In genomic region chr9:111478853-111479490, GRCm38 (mm10) we compare ENCODE assay signal across 8 mouse cellular contexts. TPM values are rescaled to one million over a fixed set of nuclear protein-coding genes. Genes with fewer than 3 reads are reported as not detected.
A peak's percentile ranks its signal among the peaks of the same experiment; 100 is the strongest.
DNase-seq lines count a peak whose midpoint lies in the region; ATAC-seq and TF ChIP-seq lines count a peak whose summit lies in the region.

No protein-coding gene starts in this region.

- H3K27me3 ChIP-seq in forebrain, embryonic 14.5 days (replicated peaks; ENCODE audit: control insufficient read depth, insufficient read depth, low read length) = no peaks in the 10 kb centered on the region
- 0 out of 2 replicates have a peak, but pooled peaks cover 4% of the 10 kb centered on the region for H3K27me3 ChIP-seq in forebrain, embryonic 12.5 days
- H3K27me3 ChIP-seq in liver, postnatal 0 days (ENCODE audit: insufficient read depth, low read length) = no peaks in the 10 kb centered on the region
- no peaks in the 10 kb centered on the region for H3K27me3 ChIP-seq in liver, embryonic 11.5 days (replicated peaks; ENCODE audit: control insufficient read depth, insufficient read depth, low read length)
- H3K27me3 ChIP-seq in embryonic facial prominence, embryonic 14.5 days (replicated peaks; ENCODE audit: control insufficient read depth, insufficient read depth, low read length) = no peaks in the 10 kb centered on the region
- no peaks in the 10 kb centered on the region for H3K27me3 ChIP-seq in neural tube, embryonic 14.5 days (ENCODE audit: control insufficient read depth, insufficient read depth, low read length)

- H3K4me2 ChIP-seq in forebrain, embryonic 14.5 days (ENCODE audit: low read length) = no peak overlapping the region
- no peak overlapping the region for H3K4me2 ChIP-seq in forebrain, embryonic 12.5 days
- H3K4me2 ChIP-seq in liver, postnatal 0 days (ENCODE audit: low read depth, low read length) = no peak overlapping the region
- H3K4me2 ChIP-seq in liver, embryonic 11.5 days = no peak overlapping the region
- no peak overlapping the region for H3K4me2 ChIP-seq in embryonic facial prominence, embryonic 14.5 days (ENCODE audit: low read depth, low read length)
- no peak overlapping the region for H3K4me2 ChIP-seq in neural tube, embryonic 14.5 days (ENCODE audit: low read depth, low read length)

- H3K36me3 ChIP-seq in forebrain, embryonic 14.5 days (ENCODE audit: control insufficient read depth, insufficient read depth, low read length) = no peaks in the 10 kb centered on the region
- H3K36me3 ChIP-seq in forebrain, embryonic 12.5 days (replicated peaks) = no peaks in the 10 kb centered on the region
- H3K36me3 ChIP-seq in liver, postnatal 0 days (replicated peaks; ENCODE audit: insufficient read depth, low read length) = no peaks in the 10 kb centered on the region
- no peaks in the 10 kb centered on the region for H3K36me3 ChIP-seq in liver, embryonic 11.5 days (ENCODE audit: control insufficient read depth, insufficient read depth, low read length)
- H3K36me3 ChIP-seq in embryonic facial prominence, embryonic 14.5 days (ENCODE audit: control insufficient read depth, insufficient read depth, low read length) = no peaks in the 10 kb centered on the region
- H3K36me3 ChIP-seq in neural tube, embryonic 14.5 days (ENCODE audit: control insufficient read depth, insufficient read depth, low read length) = no peaks in the 10 kb centered on the region

- H3K27ac ChIP-seq in forebrain, embryonic 14.5 days (ENCODE audit: low read depth, low read length) = no peak overlapping the region
- H3K27ac ChIP-seq in forebrain, embryonic 12.5 days = no peak overlapping the region
- H3K27ac ChIP-seq in liver, postnatal 0 days (ENCODE audit: low read depth) = no peak overlapping the region
- H3K27ac ChIP-seq in liver, embryonic 11.5 days (ENCODE audit: low read depth, low read length) = no peak overlapping the region
- H3K27ac ChIP-seq in embryonic facial prominence, embryonic 14.5 days (replicated peaks; ENCODE audit: low read depth, low read length) = no peak overlapping the region
- H3K27ac ChIP-seq in neural tube, embryonic 14.5 days (ENCODE audit: low read depth, low read length) = no peak overlapping the region

- DNase-seq in forebrain, embryonic 14.5 days (ENCODE audit: low spot score) = peak; percentile 79
- DNase-seq in liver, postnatal 0 days = no peak
- DNase-seq in liver, embryonic 11.5 days (ENCODE audit: low spot score) = no peak
- peak; percentile 64 for DNase-seq in embryonic facial prominence, embryonic 14.5 days (ENCODE audit: low spot score)
- no peak for DNase-seq in frontal cortex, postnatal 36 days (ENCODE audit: low spot score in 2 of 2)

- H3K9ac ChIP-seq in forebrain, embryonic 14.5 days (ENCODE audit: low read length) = no peak overlapping the region
- H3K9ac ChIP-seq in forebrain, embryonic 12.5 days = no peak overlapping the region
- H3K9ac ChIP-seq in liver, postnatal 0 days (replicated peaks) = no peak overlapping the region
- no peak overlapping the region for H3K9ac ChIP-seq in liver, embryonic 11.5 days (ENCODE audit: low read depth, low read length)
- no peak overlapping the region for H3K9ac ChIP-seq in embryonic facial prominence, embryonic 14.5 days (ENCODE audit: low read depth, low read length)
- H3K9ac ChIP-seq in neural tube, embryonic 14.5 days (replicated peaks; ENCODE audit: low read depth, low read length) = no peak overlapping the region

- TF ChIP-seq EP300 in liver, postnatal 0 days (IDR thresholded peaks at IDR 0.05; ENCODE audit: low read depth) = no peak

- 64% methylated on average over 7 of the region's 7 CpGs for WGBS in forebrain, embryonic 14.5 days
- 65% methylated on average over 7 of the region's 7 CpGs for WGBS in forebrain, embryonic 12.5 days
- 51% methylated on average over 7 of the region's 7 CpGs for WGBS in liver, postnatal 0 days (ENCODE audit: insufficient replicate concordance)
- 59% methylated on average over 7 of the region's 7 CpGs for WGBS in liver, embryonic 11.5 days
- 55% methylated on average over 7 of the region's 7 CpGs for WGBS in embryonic facial prominence, embryonic 14.5 days
- WGBS in neural tube, embryonic 14.5 days = 61% methylated on average over 7 of the region's 7 CpGs

- no peaks in the 10 kb centered on the region for H3K9me3 ChIP-seq in forebrain, embryonic 14.5 days (replicated peaks; ENCODE audit: control insufficient read depth, low read length)
- H3K9me3 ChIP-seq in forebrain, embryonic 12.5 days = no peaks in the 10 kb centered on the region
- H3K9me3 ChIP-seq in liver, postnatal 0 days (ENCODE audit: low read length) = no peaks in the 10 kb centered on the region
- H3K9me3 ChIP-seq in liver, embryonic 11.5 days (ENCODE audit: control insufficient read depth, low read length) = no peaks in the 10 kb centered on the region
- H3K9me3 ChIP-seq in embryonic facial prominence, embryonic 14.5 days (ENCODE audit: control insufficient read depth, low read length) = no peaks in the 10 kb centered on the region
- H3K9me3 ChIP-seq in neural tube, embryonic 14.5 days (ENCODE audit: control insufficient read depth, low read length) = no peaks in the 10 kb centered on the region

- peak; percentile 78 for TF ChIP-seq CTCF in liver, postnatal 0 days (IDR thresholded peaks at IDR 0.05; ENCODE audit: low read depth)

- ATAC-seq in forebrain, embryonic 14.5 days = peak; percentile 29; the same call in 1 of the 2 replicates
- ATAC-seq in forebrain, embryonic 12.5 days (ENCODE audit: low FRiP score) = no peak
- no peak for ATAC-seq in liver, postnatal 0 days
- no peak for ATAC-seq in liver, embryonic 11.5 days (replicated peaks; ENCODE audit: low FRiP score)
- ATAC-seq in embryonic facial prominence, embryonic 14.5 days (ENCODE audit: low read depth) = no peak
- peak; percentile 34; the same call in 1 of the 2 replicates for ATAC-seq in neural tube, embryonic 14.5 days (ENCODE audit: low read depth)
- no peak for ATAC-seq in megakaryocyte, adult 5-6 weeks (ENCODE audit: poor library complexity, severe bottlenecking)

- peaks cover 15% of the 10 kb centered on the region for H3K4me1 ChIP-seq in forebrain, embryonic 14.5 days (ENCODE audit: control insufficient read depth, insufficient read depth, low read length)
- H3K4me1 ChIP-seq in forebrain, embryonic 12.5 days = peaks cover 16% of the 10 kb centered on the region
- H3K4me1 ChIP-seq in liver, postnatal 0 days (ENCODE audit: insufficient read depth) = no peaks in the 10 kb centered on the region; the same call in 1 of the 2 replicates
- no peaks in the 10 kb centered on the region for H3K4me1 ChIP-seq in liver, embryonic 11.5 days (replicated peaks; ENCODE audit: control insufficient read depth, insufficient read depth, low read length)
- no peaks in the 10 kb centered on the region for H3K4me1 ChIP-seq in embryonic facial prominence, embryonic 14.5 days (ENCODE audit: control insufficient read depth, insufficient read depth, low read length)
- peaks cover 4% of the 10 kb centered on the region for H3K4me1 ChIP-seq in neural tube, embryonic 14.5 days (ENCODE audit: control insufficient read depth, insufficient read depth, low read length)

- no peak overlapping the region for H3K4me3 ChIP-seq in forebrain, embryonic 14.5 days (ENCODE audit: low read depth, low read length)
- no peak overlapping the region for H3K4me3 ChIP-seq in forebrain, embryonic 12.5 days (replicated peaks)
- H3K4me3 ChIP-seq in liver, postnatal 0 days (ENCODE audit: low read depth, low read length) = no peak overlapping the region
- H3K4me3 ChIP-seq in liver, embryonic 11.5 days (ENCODE audit: low read depth, low read length) = no peak overlapping the region
- no peak overlapping the region for H3K4me3 ChIP-seq in embryonic facial prominence, embryonic 14.5 days (ENCODE audit: low read depth, low read length)
- H3K4me3 ChIP-seq in neural tube, embryonic 14.5 days (ENCODE audit: low read depth, low read length) = no peak overlapping the region

RNA-seq across cellular contexts. Expression of gene Dclk3, which starts 40.1 kb away (rescaled TPM):
- polyA plus RNA-seq in forebrain, embryonic 14.5 days (2014; fragmentation: Nextera tagmentation; extraction: Ambion mirVana) = 2.1 and 3.0 TPM in 2 replicates
- 0.91 and 1.1 TPM in 2 replicates for polyA plus RNA-seq in forebrain, embryonic 12.5 days (2016; fragmentation: Nextera tagmentation; extraction: Ambion mirVana)
- polyA plus RNA-seq in liver, postnatal 0 days (2015; fragmentation: Nextera tagmentation; extraction: Ambion mirVana) = 0.27 and 0.32 TPM in 2 replicates
- 0.07 and 0.19 TPM in 2 replicates for polyA plus RNA-seq in liver, embryonic 11.5 days (2014; fragmentation: Nextera tagmentation; extraction: Ambion mirVana)
- polyA plus RNA-seq in embryonic facial prominence, embryonic 14.5 days (2014; fragmentation: Nextera tagmentation; extraction: Ambion mirVana) = 2.4 TPM in 2 replicates
- polyA plus RNA-seq in neural tube, embryonic 14.5 days (2014; fragmentation: Nextera tagmentation; extraction: Ambion mirVana) = 10.3 and 13.0 TPM in 2 replicates
- not detected in 2 replicates for total RNA-seq in megakaryocyte, adult 5-6 weeks (2015)
- 0.08 TPM in 1 of 2 replicates, not detected in the other for total RNA-seq in megakaryocyte, adult 5-6 weeks (2017)

Comparison
In these comparisons a context has a peak if more than half of its experiments do, and no peak if none do; other contexts are left out.
1. ATAC-seq: peak in forebrain, embryonic 14.5 days (single experiment) and neural tube, embryonic 14.5 days (single experiment); none in forebrain, embryonic 12.5 days (single experiment), liver, postnatal 0 days (single experiment), liver, embryonic 11.5 days (single experiment), embryonic facial prominence, embryonic 14.5 days (single experiment) and megakaryocyte, adult 5-6 weeks (single experiment).
2. DNase-seq: peak in forebrain, embryonic 14.5 days (single experiment) and embryonic facial prominence, embryonic 14.5 days (single experiment); none in liver, postnatal 0 days (single experiment), liver, embryonic 11.5 days (single experiment) and frontal cortex, postnatal 36 days (0 of 2).